Mouse (Mus musculus) stomach, embryonic 14.5 days (tissue): ENCODE results near the gene Clptm1l. TPM values are rescaled to one million over a fixed set of nuclear protein-coding genes. Genes with fewer than 3 reads are reported as not detected.

Source experiments
- ATAC-seq: fragments of 200-750 bp; cut with Nextera tagmentation; 2 replicates; pipeline ENCODE4 v1.8.0; 2017; ENCODE audit warnings: low read depth, moderate TSS enrichment; ENCODE audit not compliant: insufficient number of reproducible peaks, insufficient read depth, low FRiP score
- H3K27ac ChIP-seq: fragments of 300-500 bp; sonication (generic); 2 replicates; pipeline ENCODE4 v1.5.1; 2014; ENCODE audit warnings: mild to moderate bottlenecking, low read length, moderate library complexity, mixed read lengths
- H3K27me3 ChIP-seq: fragments of 300-500 bp; sonication (generic); 2 replicates; pipeline ENCODE4 v1.6.1; 2014; ENCODE audit warnings: low read length, control low read depth, mixed read lengths; ENCODE audit not compliant: control insufficient read depth, insufficient read depth
- H3K36me3 ChIP-seq: fragments of 300-500 bp; sonication (generic); 2 replicates; pipeline ENCODE4 v1.6.1; 2014; ENCODE audit warnings: mild to moderate bottlenecking, control low read depth, low read length, moderate library complexity, mixed read lengths; ENCODE audit not compliant: control insufficient read depth, insufficient read depth
- H3K4me1 ChIP-seq: fragments of 300-500 bp; sonication (generic); 2 replicates; pipeline ENCODE4 v1.6.1; 2014; ENCODE audit warnings: low read length, control low read depth, mixed read lengths; ENCODE audit not compliant: control insufficient read depth, insufficient read depth
- H3K4me2 ChIP-seq: fragments of 300-500 bp; sonication (generic); replicated peaks from 2 replicates; pipeline ENCODE4 v1.6.1; 2014; ENCODE audit warnings: low read depth, low read length, control low read depth
- H3K4me3 ChIP-seq: fragments of 300-500 bp; sonication (generic); 2 replicates; pipeline ENCODE4 v1.5.1; 2014; ENCODE audit warnings: low read depth, low read length, control low read depth
- H3K9ac ChIP-seq: fragments of 300-500 bp; sonication (generic); replicated peaks from 2 replicates; pipeline ENCODE4 v1.6.1; 2014; ENCODE audit warnings: low read depth, mild to moderate bottlenecking, control low read depth, low read length, moderate library complexity, mixed read lengths
- H3K9me3 ChIP-seq: fragments of 300-500 bp; sonication (generic); 2 replicates; pipeline ENCODE4 v1.6.1; 2016; ENCODE audit warnings: low read depth, low read length, control low read depth; ENCODE audit not compliant: control insufficient read depth
- WGBS: fragments of 180-500 bp; shearing (Covaris S2); extraction: QIAGEN DNeasy Blood & Tissue Kit; methylation state at CpG from one replicate; pipeline ENCODE4 v1.1.7; 2014; 5-methylcytosine and 5-hydroxymethylcytosine counted together
- polyA plus RNA-seq: library from polyadenylated mRNA; unstranded; fragments of >200 nt; fragmentation: Nextera tagmentation; extraction: Ambion mirVana; gene quantifications from 2 replicates; pipeline ENCODE4 v1.2.1, GENCODE M21; 2014

Clptm1l gene
- polyA plus RNA-seq, result 108 and 115 TPM in 2 replicates

DNA sequence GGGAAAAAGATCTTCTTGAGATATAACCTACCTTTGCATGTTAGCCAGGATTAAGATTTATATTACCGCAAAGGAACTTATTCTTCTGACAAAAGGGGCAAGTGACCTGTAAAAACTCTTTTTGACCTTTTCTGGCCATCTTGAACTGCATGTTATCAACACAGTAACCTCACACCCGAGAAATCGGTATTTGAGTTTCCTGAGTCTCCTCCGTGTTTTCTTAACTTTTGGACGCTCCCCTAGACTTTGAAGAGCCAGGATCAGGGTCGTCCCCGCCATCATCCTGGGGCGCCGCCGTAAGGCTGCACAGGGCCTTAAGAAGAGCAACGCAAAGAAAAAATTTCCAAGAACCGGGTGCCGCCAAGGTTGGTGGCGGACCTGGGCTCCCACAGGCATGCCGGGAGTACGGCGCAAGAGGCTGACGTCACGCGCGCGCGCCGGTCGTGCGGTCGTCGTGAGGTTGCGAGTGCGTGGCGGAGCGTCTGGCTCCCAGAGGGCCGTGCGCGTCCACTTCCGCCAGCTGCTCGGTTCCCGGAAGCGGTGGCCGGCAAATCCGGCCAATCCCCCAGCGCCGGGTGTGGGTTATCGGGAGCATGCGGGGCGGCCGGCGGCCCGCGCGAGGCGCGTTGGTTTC is at the start of gene Clptm1l:
Gene Clptm1l, plus strand, starts transcription at position 485 of the 634 bp plus-strand sequence.
- Histone ChIP-seq H3K9ac (peak within 1 kb of the TSS; percentile 81), H3K36me3 (peaks cover 21% of the 10 kb centered on the region), H3K27me3 (no peaks in the 10 kb centered on the region), H3K9me3 (no peaks in the 10 kb centered on the region), H3K4me1 (peaks cover 10% of the 10 kb centered on the region; the same call in 1 of the 2 replicates), H3K4me3 (peak within 1 kb of the TSS; percentile 77), H3K27ac (peak within 1 kb of the TSS; percentile 69), H3K4me2 (peak within 1 kb of the TSS; percentile 93)
- ATAC-seq, result peak; percentile 97
- under 1% methylated on average over 44 of the region's 53 CpGs for WGBS

DNA sequence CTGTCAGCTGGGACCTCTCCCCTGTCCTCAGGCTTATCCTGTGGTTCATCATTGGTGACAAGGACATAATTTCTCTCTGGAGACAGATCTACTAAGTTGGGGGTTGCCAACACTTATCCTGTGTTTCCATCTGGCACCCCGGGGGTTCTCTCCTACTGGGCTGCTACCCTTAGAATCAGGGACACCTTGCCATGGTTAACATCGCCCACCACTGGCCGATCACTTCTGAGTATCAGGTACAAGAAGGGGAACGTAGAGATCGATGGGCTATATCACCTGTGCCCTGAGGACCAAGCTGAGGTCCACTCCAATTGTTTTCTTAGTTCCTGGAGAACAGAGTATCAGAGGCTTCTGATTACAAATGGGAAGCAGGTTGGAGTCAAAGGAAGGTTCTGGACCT is 39.6 kb upstream of the Clptm1l start:
- Histone ChIP-seq H3K4me1 (no peaks in the 10 kb centered on the region), H3K4me2 (no peak overlapping the region), H3K4me3 (no peak overlapping the region), H3K9me3 (no peaks in the 10 kb centered on the region), H3K27ac (no peak overlapping the region), H3K9ac (no peak overlapping the region), H3K36me3 (no peaks in the 10 kb centered on the region), H3K27me3 (no peaks in the 10 kb centered on the region)
- ATAC-seq, result no peak
- 84% methylated on average over 5 of the region's 5 CpGs for WGBS

DNA sequence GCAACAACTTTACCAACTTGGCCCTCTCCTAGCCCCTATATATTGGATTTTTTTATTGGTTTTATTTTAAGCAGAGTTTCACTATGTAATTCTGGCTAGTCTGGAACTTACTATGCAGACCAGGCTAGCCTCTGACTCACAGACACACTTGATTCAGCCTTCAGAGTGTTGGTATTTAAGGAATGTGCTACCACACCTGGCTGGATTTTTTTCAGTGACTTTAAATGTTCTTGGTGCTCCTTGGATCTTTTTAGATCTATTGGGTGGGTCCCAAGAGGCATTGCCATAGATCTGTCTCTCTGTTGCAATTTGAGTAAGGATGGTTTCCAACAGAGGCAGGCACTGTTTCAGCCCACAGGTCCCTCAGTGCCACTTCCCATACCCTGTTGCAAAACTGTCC is 28.8 kb upstream of the Clptm1l start:
- no peak overlapping the region for H3K4me2 ChIP-seq
- no peak overlapping the region for H3K9ac ChIP-seq
- H3K36me3 ChIP-seq, result no peaks in the 10 kb centered on the region
- no peak overlapping the region for H3K27ac ChIP-seq
- H3K4me3 ChIP-seq, result no peak overlapping the region
- no peak for ATAC-seq
- no peaks in the 10 kb centered on the region for H3K27me3 ChIP-seq
- no peaks in the 10 kb centered on the region for H3K4me1 ChIP-seq
- no peaks in the 10 kb centered on the region for H3K9me3 ChIP-seq

DNA sequence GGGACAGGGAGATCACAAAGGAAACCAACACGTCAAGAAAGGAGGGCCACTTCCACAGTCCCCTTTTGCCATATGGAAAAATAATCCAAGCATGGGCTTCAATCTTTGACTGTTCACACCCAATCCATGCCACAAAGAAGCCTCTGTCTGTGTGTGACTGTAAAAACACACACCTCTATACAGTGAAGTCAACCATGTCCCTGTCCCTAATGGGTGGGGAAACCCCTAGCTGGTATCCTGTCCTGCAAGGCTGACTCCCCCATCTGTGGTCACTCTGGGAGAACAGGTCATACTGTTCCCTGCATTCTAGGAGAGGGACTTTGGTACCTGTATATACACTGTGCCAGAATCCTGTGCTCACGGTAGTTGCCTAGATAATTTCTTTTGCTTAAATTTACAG is 26.5 kb upstream of the Clptm1l start:
- ATAC-seq, result no peak
- WGBS, result 57% methylated on average over 2 of the region's 2 CpGs
- H3K27me3 ChIP-seq, result no peaks in the 10 kb centered on the region

DNA sequence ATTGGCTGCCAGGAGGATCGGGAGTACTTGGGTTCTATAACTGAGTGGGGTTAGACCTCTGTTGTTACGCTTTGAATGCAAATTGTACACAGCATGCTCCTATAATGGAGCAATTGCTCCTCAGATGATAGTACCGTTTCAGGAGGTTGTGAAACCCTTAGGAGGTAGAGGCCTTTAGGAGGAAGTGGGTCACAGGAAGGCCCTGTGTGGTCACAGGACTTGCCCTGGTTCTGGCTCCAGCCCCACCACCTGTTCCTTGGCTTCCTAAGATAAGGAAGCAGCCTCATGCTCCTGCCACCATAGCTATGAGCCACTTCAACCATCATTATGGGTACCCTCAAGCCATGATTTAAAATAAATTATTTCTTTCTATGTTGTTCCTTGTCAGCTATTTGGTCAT is 12.3 kb upstream of the Clptm1l start:
- no peaks in the 10 kb centered on the region for H3K27me3 ChIP-seq
- no peak overlapping the region for H3K9ac ChIP-seq
- ATAC-seq, result no peak
- H3K36me3 ChIP-seq, result no peaks in the 10 kb centered on the region
- H3K27ac ChIP-seq, result no peak overlapping the region
- H3K4me3 ChIP-seq, result no peak overlapping the region
- no peak overlapping the region for H3K4me2 ChIP-seq
- no peaks in the 10 kb centered on the region for H3K4me1 ChIP-seq
- H3K9me3 ChIP-seq, result no peaks in the 10 kb centered on the region
- 83% methylated on average over 3 of the region's 3 CpGs for WGBS

More for the DNA sequence above, 26.5 kb upstream of the Clptm1l start:
- Histone ChIP-seq H3K4me1 (no peaks in the 10 kb centered on the region), H3K4me2 (no peak overlapping the region), H3K27ac (no peak overlapping the region), H3K9me3 (no peaks in the 10 kb centered on the region), H3K36me3 (no peaks in the 10 kb centered on the region), H3K9ac (no peak overlapping the region), H3K4me3 (no peak overlapping the region)

DNA sequence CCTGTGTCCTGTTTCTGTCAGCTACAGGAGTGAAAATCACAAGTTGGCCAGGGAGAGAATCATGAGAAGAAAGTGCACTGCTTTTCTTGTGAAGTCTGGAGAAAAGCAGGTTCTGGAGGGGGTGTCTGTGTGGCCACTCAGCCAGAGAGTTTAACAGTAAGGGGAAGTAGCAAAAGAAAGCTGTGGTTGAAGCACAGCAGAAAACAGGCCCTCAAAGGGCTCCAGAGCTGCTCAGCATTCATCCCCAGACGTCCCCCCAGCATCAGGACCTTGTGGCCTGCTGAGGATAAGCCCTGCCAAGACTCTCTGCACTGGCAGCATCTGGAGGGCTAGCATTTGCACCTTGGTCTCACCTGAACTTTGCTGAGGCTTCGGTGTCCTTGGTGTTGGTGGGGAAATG is 11.3 kb upstream of the Clptm1l start:
- Histone ChIP-seq H3K4me1 (no peaks in the 10 kb centered on the region), H3K27me3 (no peaks in the 10 kb centered on the region), H3K4me2 (no peak overlapping the region), H3K4me3 (no peak overlapping the region), H3K27ac (no peak overlapping the region), H3K36me3 (no peaks in the 10 kb centered on the region), H3K9me3 (no peaks in the 10 kb centered on the region), H3K9ac (no peak overlapping the region)
- 56% methylated on average over 2 of the region's 2 CpGs for WGBS
- no peak for ATAC-seq

DNA sequence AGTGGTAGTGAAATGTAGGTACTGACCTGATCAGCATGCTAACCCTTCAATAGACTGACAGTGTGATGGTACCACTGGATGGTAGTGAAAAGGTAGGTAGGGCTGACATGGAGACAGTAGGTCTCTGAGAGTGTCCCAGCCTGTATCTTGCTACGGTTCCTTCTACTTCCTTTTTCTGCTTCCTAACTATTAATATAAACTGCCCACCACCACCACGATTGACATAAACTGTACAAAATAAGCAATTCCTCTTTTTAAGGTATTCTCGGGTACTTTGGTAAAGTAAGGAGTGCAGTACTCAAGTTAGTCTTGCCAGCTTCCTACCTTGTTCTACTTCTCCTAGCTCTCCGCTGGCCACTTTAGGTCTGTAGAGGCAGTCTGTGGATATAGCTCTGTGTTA is 7.5 kb upstream of the Clptm1l start:
- 73% methylated on average over 4 of the region's 4 CpGs for WGBS
- no peak overlapping the region for H3K27ac ChIP-seq
- no peaks in the 10 kb centered on the region for H3K4me1 ChIP-seq
- no peak overlapping the region for H3K4me3 ChIP-seq
- no peak overlapping the region for H3K4me2 ChIP-seq
- H3K27me3 ChIP-seq, result no peaks in the 10 kb centered on the region
- H3K9ac ChIP-seq, result no peak overlapping the region
- no peaks in the 10 kb centered on the region for H3K9me3 ChIP-seq
- ATAC-seq, result no peak
- no peaks in the 10 kb centered on the region for H3K36me3 ChIP-seq

DNA sequence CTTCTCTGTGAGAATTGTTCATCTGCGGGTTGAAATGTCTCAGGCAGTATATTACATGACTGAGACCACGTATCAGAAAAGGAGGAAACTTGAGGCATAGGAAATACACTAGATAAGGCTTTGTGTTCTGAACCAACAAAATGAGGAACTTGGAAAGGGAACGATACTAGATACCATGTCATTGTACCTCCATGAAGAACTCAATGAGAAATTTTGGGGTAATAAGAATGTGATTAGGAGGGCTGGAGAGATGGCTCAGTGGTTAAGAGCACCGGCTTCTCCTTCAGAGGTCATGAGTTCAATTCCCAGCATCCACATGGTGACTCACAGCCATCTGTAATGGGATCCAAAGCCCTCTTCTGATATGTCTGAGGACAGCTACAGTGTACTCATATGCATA is 3.6 kb upstream of the Clptm1l start:
- H3K4me2 ChIP-seq, result no peak overlapping the region
- H3K4me3 ChIP-seq, result no peak overlapping the region
- no peak for ATAC-seq
- 79% methylated on average over 4 of the region's 4 CpGs for WGBS
- no peak overlapping the region for H3K9ac ChIP-seq
- H3K27ac ChIP-seq, result no peak overlapping the region
- no peaks in the 10 kb centered on the region for H3K36me3 ChIP-seq
- peaks cover 10% of the 10 kb centered on the region; the same call in 1 of the 2 replicates for H3K4me1 ChIP-seq
- H3K9me3 ChIP-seq, result no peaks in the 10 kb centered on the region
- no peaks in the 10 kb centered on the region for H3K27me3 ChIP-seq

DNA sequence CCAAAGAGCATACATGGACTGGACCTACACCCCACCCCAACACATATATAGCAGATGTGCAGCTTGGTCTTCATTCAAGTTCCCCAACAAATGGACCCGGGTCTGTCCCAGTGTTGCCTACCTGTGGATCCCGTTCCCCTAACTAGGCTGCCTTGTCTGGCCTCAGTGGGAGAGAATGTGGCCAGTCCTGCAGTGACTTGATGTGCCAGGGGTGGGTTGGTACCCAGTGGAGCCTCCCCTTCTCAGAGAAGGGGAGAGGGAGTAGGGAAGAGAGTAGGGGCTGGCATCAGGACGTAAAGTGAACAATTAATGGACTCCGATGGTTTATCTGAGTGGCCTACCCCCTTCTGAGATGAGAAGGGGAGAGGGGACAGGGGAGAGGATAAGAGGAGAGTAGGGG is 760 bp upstream of the Clptm1l start:
- WGBS, result 52% methylated on average over 4 of the region's 4 CpGs
- no peaks in the 10 kb centered on the region for H3K27me3 ChIP-seq
- H3K36me3 ChIP-seq, result peaks cover 19% of the 10 kb centered on the region
- peaks cover 10% of the 10 kb centered on the region; the same call in 1 of the 2 replicates for H3K4me1 ChIP-seq
- H3K9ac ChIP-seq, result peak overlapping the region; percentile 71
- peak overlapping the region; percentile 93 for H3K4me2 ChIP-seq
- no peaks in the 10 kb centered on the region for H3K9me3 ChIP-seq
- no peak overlapping the region for H3K27ac ChIP-seq
- ATAC-seq, result no peak
- H3K4me3 ChIP-seq, result peak overlapping the region; percentile 77
